Mouse (Mus musculus) hindbrain, postnatal 0 days (tissue): ENCODE results near the gene Kcnk12. TPM values are rescaled to one million over a fixed set of nuclear protein-coding genes. Genes with fewer than 3 reads are reported as not detected.

Source experiments
- ATAC-seq: fragments of 200-750 bp; cut with Nextera tagmentation; 2 replicates; pipeline ENCODE4 v1.8.0; 2017; ENCODE audit warnings: mild to moderate bottlenecking, moderate TSS enrichment, moderate library complexity
- DNase-seq: peaks from one replicate; pipeline ENCODE4 v3.0.0-alpha.2; 2015; ENCODE audit warnings: low spot score
- H3K27ac ChIP-seq: fragments of 300-500 bp; sonication (generic); 2 replicates; pipeline ENCODE4 v1.5.1; 2014; ENCODE audit warnings: mild to moderate bottlenecking
- H3K27me3 ChIP-seq: fragments of 300-500 bp; sonication (generic); 2 replicates; pipeline ENCODE4 v1.6.1; 2014; ENCODE audit warnings: low read length, mixed read lengths; ENCODE audit not compliant: insufficient read depth
- H3K36me3 ChIP-seq: fragments of 300-500 bp; sonication (generic); 2 replicates; pipeline ENCODE4 v1.6.1; 2014; ENCODE audit warnings: low read length, mixed read lengths; ENCODE audit not compliant: insufficient read depth
- H3K4me1 ChIP-seq: fragments of 300-500 bp; sonication (generic); 2 replicates; pipeline ENCODE4 v1.6.1; 2014; ENCODE audit warnings: antibody characterized with exemption, low read length, mixed read lengths; ENCODE audit not compliant: insufficient read depth
- H3K4me2 ChIP-seq: fragments of 300-500 bp; sonication (generic); 2 replicates; pipeline ENCODE4 v1.6.1; 2014; ENCODE audit warnings: low read depth, mild to moderate bottlenecking, low read length, moderate library complexity, mixed read lengths
- H3K4me3 ChIP-seq: fragments of 300-500 bp; sonication (generic); 2 replicates; pipeline ENCODE4 v1.5.1; 2014; ENCODE audit warnings: low read length
- H3K9ac ChIP-seq: fragments of 300-500 bp; sonication (generic); replicated peaks from 2 replicates; pipeline ENCODE4 v1.6.1; 2014; ENCODE audit warnings: mild to moderate bottlenecking, low read length, moderate library complexity, mixed read lengths
- H3K9me3 ChIP-seq: fragments of 300-500 bp; sonication (generic); 2 replicates; pipeline ENCODE4 v1.6.1; 2016; ENCODE audit warnings: low read length, mixed read lengths
- CTCF ChIP-seq: IDR thresholded peaks from 2 replicates; pipeline ENCODE4 v1.5.1; 2016; ENCODE audit warnings: antibody characterized with exemption, control low read depth, low read depth
- WGBS: fragments of 180-500 bp; shearing (Covaris S2); extraction: QIAGEN DNeasy Blood & Tissue Kit; methylation state at CpG from one replicate; pipeline ENCODE4 v1.1.7; 2014; 5-methylcytosine and 5-hydroxymethylcytosine counted together
- polyA plus RNA-seq: library from polyadenylated mRNA; unstranded; fragments of >200 nt; fragmentation: Nextera tagmentation; extraction: Ambion mirVana; gene quantifications from 2 replicates; pipeline ENCODE4 v1.2.1, GENCODE M21; 2015
- total RNA-seq: library from RNA; depleted of rRNA; stranded (reverse); fragments of >200 nt; gene quantifications from 2 replicates; pipeline ENCODE4 v1.2.3, GENCODE M21; 2014; rRNA removed

Gene Kcnk12
- total RNA-seq (12.8 and 19.5 TPM in 2 replicates), polyA plus RNA-seq (2.5 and 2.6 TPM in 2 replicates)

DNA sequence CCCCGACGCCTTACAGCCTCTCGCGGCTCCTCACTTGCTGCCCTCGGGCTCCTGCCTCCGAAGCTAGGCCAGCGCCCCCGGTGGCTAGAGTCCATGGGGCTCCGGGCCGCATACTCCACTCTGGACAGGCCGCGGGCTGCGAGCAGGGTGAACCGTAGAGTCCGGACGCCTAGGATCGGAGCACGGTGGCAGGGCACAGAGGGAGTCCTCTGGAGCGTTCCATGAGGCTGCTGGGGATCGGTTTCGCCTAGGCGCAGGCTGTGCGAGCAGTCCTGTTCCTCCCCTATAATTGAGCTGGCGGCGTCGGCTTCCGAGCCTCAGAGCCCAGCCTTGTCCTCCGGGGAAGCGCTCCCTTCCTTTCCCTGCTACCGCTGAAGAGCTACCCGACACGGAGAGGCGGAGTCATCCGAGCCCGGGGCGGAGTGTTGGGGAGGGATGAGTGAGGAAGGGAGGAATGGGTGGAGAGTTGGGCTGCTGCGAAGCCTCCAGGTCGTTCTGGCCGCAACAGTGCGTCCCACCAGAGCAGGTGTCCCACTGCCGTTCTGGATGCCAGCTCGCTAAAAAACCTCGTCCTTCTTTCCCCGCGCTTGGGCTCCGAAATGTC, at the start of gene Kcnk12:
Gene Kcnk12 (minus strand): TSS at position 307 of the 604 bp plus-strand sequence.
- Histone ChIP-seq H3K4me1 (no peaks in the 10 kb centered on the region), H3K27ac (no peak within 1 kb of the TSS), H3K9me3 (no peaks in the 10 kb centered on the region), H3K4me3 (peak within 1 kb of the TSS; percentile 53), H3K4me2 (peak within 1 kb of the TSS; percentile 90), H3K36me3 (no peaks in the 10 kb centered on the region), H3K9ac (peak within 1 kb of the TSS; percentile 51), H3K27me3 (peaks cover 40% of the 10 kb centered on the region)
- DNase-seq (peak; percentile 69), ATAC-seq (peak; percentile 61)
- TF ChIP-seq CTCF: peak; percentile 56
- WGBS: under 1% methylated on average over 44 of the region's 46 CpGs

DNA sequence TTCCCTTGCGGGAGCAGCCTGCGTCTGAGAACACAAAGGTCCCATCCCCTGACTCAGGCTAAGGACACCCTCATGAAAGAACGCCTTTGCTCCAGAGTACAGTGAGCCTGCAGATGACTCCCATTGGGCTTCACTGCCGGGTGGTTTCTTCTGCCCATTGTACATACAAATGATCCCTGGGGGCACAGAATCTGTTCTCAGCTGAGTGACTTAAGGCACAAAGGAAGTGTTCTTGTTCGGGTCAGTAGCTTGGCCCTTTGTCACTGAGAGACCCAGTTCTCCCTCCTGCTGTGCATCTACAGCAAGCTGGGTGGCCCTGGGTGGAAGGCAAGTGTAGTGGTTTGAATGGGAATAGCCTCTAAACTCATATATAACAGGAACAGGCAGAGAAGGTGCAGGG, 44.4 kb upstream of the Kcnk12 start:
- Histone ChIP-seq H3K4me2 (no peak overlapping the region), H3K9me3 (no peaks in the 10 kb centered on the region), H3K27me3 (no peaks in the 10 kb centered on the region), H3K27ac (no peak overlapping the region), H3K4me3 (no peak overlapping the region), H3K4me1 (no peaks in the 10 kb centered on the region), H3K36me3 (no peaks in the 10 kb centered on the region), H3K9ac (no peak overlapping the region)
- ATAC-seq: no peak
- WGBS: 73% methylated on average over 5 of the region's 5 CpGs
- DNase-seq: no peak
- TF ChIP-seq CTCF: no peak

DNA sequence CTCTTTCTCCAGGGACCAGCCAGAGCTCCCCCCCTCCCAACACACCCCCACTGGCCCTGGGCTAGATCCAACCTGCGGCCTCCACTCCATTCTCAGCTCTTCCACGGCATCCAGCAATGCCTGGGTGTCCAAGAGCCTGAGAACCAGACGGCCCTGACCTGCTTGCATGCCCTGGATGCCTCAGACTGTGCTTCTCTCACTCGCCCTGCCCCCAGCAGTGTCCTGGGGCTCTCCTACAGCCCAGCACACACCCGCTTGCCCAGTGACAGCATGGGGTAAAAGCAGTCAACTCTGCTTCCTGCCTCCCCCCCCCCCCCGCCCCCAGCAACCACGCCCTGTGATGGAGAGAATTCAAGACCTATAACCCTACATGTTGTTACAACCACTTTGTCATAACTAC, 42.3 kb upstream of the Kcnk12 start:
- WGBS: 68% methylated on average over 7 of the region's 7 CpGs
- Histone ChIP-seq H3K9me3 (no peaks in the 10 kb centered on the region), H3K4me2 (no peak overlapping the region), H3K4me3 (no peak overlapping the region), H3K27ac (no peak overlapping the region), H3K27me3 (no peaks in the 10 kb centered on the region), H3K36me3 (no peaks in the 10 kb centered on the region), H3K9ac (no peak overlapping the region), H3K4me1 (no peaks in the 10 kb centered on the region)
- no peak for ATAC-seq
- no peak for DNase-seq
- TF ChIP-seq CTCF: no peak

DNA sequence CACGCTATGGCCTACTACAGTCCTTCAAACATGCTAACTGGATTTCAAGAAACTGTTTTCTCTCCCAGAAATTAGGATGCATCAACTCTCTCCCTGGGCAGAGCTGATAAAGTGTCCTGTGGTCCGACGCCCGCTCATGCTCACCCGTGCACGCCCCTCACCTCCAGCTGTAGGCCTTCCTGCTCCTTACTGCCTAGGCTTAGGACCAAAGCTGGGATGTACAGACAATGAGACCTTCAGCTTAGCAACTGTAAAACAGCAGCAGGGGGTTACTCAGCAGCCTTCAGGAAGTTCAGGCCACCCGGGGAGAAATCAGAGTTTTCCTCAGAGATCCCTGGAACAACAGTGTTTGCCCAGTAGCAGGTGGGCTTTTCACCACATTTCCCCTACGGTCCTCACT, 37.1 kb upstream of the Kcnk12 start:
- Histone ChIP-seq H3K9ac (no peak overlapping the region), H3K36me3 (no peaks in the 10 kb centered on the region), H3K4me2 (no peak overlapping the region), H3K27ac (no peak overlapping the region), H3K4me1 (no peaks in the 10 kb centered on the region), H3K4me3 (no peak overlapping the region), H3K27me3 (no peaks in the 10 kb centered on the region), H3K9me3 (no peaks in the 10 kb centered on the region)
- WGBS: 45% methylated on average over 8 of the region's 8 CpGs
- no peak for ATAC-seq
- DNase-seq: no peak
- no peak for TF ChIP-seq CTCF

DNA sequence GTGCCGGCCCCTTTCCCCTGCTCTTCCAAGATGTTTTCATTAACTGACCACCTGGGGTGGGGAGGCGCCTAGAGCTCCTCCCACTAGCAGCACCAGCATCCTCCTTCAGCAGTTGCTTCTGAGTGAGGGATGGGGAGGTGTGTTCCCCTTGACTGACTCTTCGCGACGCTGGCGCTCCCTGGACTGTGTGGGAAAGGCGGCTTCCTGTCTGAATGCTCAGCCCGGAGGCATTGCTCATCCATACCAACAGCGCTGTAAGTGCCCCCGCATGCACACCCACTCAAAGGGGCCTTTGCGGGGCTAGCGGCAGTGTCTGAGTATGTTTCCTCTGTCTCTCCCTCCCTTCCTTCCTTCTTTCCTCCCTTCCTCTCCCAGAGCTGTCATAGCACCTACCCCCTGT, 29.1 kb upstream of the Kcnk12 start:
- H3K27me3 ChIP-seq: no peaks in the 10 kb centered on the region
- ATAC-seq (peak; percentile 36; the same call in 1 of the 2 replicates), DNase-seq (peak; percentile 3)
- no peak for TF ChIP-seq CTCF
- no peak overlapping the region for H3K9ac ChIP-seq
- H3K4me3 ChIP-seq: 0 out of 2 replicates have a peak overlapping the region, but pooled peaks have one; percentile 7
- 0 out of 2 replicates have a peak, but pooled peaks cover 4% of the 10 kb centered on the region for H3K4me1 ChIP-seq
- no peak overlapping the region for H3K27ac ChIP-seq
- H3K4me2 ChIP-seq: peak overlapping the region; percentile 37
- 13% methylated on average over 12 of the region's 12 CpGs for WGBS
- no peaks in the 10 kb centered on the region for H3K9me3 ChIP-seq
- no peaks in the 10 kb centered on the region for H3K36me3 ChIP-seq

DNA sequence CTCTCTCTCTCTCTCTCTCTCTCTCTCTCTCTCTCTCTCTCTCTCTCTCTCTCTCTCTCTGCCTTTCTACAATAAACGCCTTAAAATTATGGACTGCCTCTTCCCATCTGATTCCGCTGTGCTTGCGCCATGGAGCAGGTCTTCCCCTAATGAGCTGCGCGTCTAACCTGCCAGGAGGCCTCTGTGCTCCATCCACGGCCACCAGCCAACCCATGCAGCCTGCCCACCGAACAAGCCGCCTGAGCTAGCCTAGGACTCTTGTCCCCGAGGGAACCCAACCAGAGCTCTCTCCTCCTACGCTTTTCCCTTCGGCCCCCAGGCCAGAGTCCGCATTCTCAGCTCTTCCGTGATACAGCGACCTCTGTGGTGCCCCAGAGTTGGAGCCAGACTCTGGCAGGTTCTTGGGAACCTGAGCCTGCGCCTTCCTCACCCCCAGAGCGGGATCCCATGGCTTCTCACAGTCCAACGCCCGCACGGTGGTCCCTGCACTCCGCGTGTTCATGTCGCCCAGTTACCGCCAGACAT, 28.3 kb upstream of the Kcnk12 start:
- Histone ChIP-seq H3K36me3 (no peaks in the 10 kb centered on the region), H3K27ac (no peak overlapping the region), H3K4me2 (peak overlapping the region; percentile 37; the same call in 1 of the 2 replicates), H3K4me1 (0 out of 2 replicates have a peak, but pooled peaks cover 4% of the 10 kb centered on the region), H3K4me3 (no peak overlapping the region), H3K9me3 (no peaks in the 10 kb centered on the region), H3K27me3 (no peaks in the 10 kb centered on the region), H3K9ac (no peak overlapping the region)
- ATAC-seq (no peak), DNase-seq (peak; percentile 12)
- 41% methylated on average over 23 of the region's 23 CpGs for WGBS
- no peak for TF ChIP-seq CTCF
